Mouse (Mus musculus) left cerebral cortex, postnatal 25 days (tissue): Measurements from ENCODE around the gene Ston1. TPM values are rescaled to one million over a fixed set of nuclear protein-coding genes. Genes with fewer than 3 reads are reported as not detected.

ENCODE experiments used
- DNase-seq, 2 experiments: peaks; one replicate each; pipeline ENCODE4 v3.0.0; 2022; ENCODE audit warnings: low spot score in 2 of 2, mixed read lengths in 1 of 2
- intact Hi-C: fragments of 180-260 bp; cut with DNase I; formaldehyde crosslinking; loops from one replicate; pipeline ENCODE4 v1.15.1; 2025
- total RNA-seq, 2 experiments: library from RNA; stranded (reverse); gene quantifications; 2 replicates each; pipeline ENCODE4 v1.2.3; 2021

The Ston1 gene
- total RNA-seq, 2 experiments from 2014 or later = 5.0 to 7.6 TPM

DNA sequence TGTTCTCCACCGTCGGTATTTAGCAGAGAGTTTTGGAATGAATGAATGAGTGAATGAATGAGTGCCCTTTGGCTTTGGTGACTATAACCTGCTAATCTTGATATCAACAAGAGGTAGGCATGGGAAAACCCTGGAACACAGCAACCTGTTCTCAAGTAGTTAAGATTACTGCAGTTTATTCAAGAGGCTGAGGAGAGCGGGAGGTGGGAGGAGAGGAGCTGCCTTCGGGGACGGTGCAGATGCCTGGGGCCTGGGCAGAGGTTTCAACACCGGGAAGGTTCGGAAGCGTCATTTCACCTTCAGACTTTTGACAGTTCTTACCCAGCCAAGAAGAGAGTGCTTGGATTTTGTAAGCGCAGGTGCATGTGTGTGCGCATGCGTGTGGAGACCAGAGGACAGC, 14.5 kb upstream of the Ston1 start:
- intact Hi-C loops = no loop called here
- DNase-seq = no peak

- intact Hi-C loops = no loop called here
- no peak for DNase-seq
Measured at GRCm38 (mm10) chr17:88583411-88583810, 14.1 kb upstream of the Ston1 start.

DNA sequence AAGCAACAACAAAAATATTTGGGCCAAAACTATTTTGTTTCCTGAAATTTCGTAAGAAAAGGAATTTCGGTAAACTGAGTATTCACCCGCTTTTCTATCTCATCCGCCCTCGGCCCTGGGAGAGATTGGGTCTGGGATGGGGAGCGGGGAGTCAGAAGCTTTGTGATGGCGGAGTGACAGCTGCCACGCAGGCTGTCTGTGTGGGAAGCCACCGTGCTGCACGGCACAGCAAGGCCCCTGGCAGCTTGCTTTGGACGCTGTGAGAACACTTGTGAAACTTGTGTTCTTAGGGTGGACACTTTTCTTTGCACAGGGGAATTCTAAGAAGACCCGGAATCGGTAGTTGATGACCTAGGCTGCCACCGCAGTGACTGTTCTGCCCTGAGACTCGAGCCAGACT, 10.1 kb upstream of the Ston1 start:
- DNase-seq = no peak
- intact Hi-C loops = no loop called here

- intact Hi-C loops = no loop called here
- DNase-seq = no peak
Measured at GRCm38 (mm10) chr17:88588228-88588627, 9.3 kb upstream of the Ston1 start.

- intact Hi-C loops = no loop called here
Measured at GRCm38 (mm10) chr17:88590251-88590650, 7.2 kb upstream of the Ston1 start.

DNA sequence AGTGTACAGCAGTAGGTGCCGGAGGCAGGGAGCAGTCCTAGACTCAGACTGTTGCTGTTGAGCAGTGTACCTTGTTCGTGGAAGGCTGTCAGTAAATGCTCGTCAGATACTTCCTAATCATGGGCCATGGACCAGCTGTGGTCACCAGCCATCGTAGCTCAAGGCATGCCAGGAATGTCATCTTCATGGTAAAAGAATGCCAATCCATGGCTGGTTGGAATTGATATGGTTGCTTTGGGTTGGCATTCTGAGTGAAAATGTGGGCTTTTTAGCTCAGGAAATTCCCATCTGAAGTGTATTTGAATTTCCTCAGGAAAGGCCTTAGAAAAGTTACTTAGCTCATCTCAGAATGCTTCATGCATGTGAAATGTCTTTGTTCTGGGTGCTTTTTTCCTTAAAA, 2.4 kb upstream of the Ston1 start:
- intact Hi-C loops = no loop called here

More at GRCm38 (mm10) chr17:88590251-88590650, 7.2 kb upstream of the Ston1 start:
- no peak for DNase-seq

DNA sequence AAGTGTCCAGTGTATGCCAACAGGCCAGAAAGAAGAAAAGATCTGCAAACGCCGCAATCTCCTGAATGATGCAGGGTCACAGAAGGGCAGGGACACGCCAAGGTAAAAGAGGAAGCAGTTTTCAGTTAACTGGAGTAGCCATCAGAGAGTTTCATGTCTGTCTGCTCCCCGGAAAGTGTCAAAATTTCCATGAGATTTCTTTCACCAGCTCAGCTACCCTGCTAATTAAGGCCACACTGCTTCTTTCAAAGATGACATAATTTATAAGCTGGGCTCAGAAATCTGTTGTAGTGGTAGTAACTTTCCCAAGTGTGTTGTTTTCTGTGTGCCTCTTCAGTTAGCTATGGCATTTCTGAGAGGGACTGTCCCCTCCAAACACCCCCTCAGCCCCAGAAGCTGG, 1.4 kb upstream of the Ston1 start:
- intact Hi-C loops = loop anchor here (2.0 kb wide), 1 partner anchor 45 kb away; no protein-coding TSS in a partner anchor
- no peak for DNase-seq

More for the DNA sequence above, 2.4 kb upstream of the Ston1 start:
- no peak for DNase-seq

DNA sequence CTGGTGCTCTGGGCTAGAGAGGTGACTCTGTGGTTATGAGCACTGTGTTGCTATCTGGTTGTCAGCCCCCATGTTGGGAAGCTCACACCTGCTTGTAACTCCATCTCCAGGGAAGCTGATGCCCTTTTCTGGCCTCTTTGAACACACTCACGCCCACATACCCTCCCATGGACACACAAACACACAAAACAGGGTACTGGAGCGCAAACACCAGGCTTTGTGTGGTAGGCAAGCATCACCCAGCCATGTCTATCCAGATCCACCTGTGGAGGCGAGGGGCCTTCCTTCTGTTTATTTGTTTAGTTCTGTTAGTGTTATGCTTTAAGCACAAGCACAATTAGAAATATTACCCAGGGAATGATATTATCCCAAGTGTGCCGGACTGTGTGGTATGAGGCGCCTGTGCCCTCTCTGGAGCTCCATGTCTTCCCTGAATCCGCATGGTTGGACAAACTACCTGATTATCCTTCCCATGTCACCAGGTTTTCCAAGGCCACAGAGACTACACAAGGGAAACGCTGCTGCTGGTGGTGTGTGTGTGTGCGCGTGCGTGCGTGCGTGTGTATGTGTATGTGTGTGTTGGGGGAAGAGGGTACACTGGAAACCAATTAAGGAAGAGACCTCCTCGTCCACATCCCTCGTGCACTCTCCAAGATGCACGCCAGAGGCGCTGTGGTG, 801 bp upstream of the Ston1 start:
- intact Hi-C loops = loop anchor here (2.0 kb wide), 1 partner anchor 44 kb away; no protein-coding TSS in a partner anchor
- peak in 1 of 2 experiments; percentile 79 for DNase-seq

DNA sequence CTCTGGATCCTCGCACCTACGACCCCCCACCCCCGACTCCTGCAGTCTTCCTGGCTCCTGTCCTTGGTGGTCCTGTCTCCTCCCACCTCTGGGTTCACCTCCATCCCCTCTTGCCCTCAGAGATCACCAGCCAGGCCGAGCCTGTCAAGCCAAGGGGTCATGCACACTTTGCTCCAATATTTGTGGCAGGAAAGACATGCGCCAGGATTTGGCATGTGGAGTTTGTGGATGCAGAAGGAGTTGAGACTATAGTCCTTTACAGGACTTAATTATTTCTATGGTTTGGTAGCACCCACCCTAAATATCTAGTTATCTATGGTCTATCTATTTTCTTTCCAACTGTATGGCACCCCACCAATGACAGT, 554 bp downstream of the Ston1 start:
- intact Hi-C loops = loop anchor here (2.0 kb wide), 1 partner anchor 31 kb away; no protein-coding TSS in a partner anchor
- DNase-seq = no peak

GRCm38 (mm10) chr17:88598570-88599368, 1.3 kb downstream of the Ston1 start:
- no peak for DNase-seq
- intact Hi-C loops = loop anchor here (2.0 kb wide), 1 partner anchor 30 kb away; no protein-coding TSS in a partner anchor

GRCm38 (mm10) chr17:88600492-88601026, 3.1 kb downstream of the Ston1 start:
- no peak for DNase-seq
- intact Hi-C loops = no loop called here

- intact Hi-C loops = no loop called here
- DNase-seq = no peak
Measured at GRCm38 (mm10) chr17:88603943-88604342, 6.5 kb downstream of the Ston1 start.

DNA sequence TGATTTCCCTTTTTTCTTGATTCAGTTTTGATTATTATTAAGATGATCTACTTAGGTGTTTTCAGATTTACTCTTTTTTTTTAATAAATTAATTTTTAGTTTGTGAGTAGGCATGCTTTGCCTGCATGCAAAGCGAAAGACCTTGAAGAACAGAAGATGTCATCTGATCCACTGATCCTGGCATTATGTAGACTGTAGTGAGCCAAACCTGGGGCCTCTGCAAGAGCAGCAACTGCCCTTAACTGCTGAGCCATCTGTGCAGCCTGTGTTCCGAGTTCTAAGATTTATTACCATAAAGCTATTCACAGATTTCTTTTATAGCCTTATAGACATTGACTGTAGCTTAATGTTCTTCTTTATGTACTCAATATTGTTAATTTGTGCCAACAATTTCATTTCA, 8.6 kb downstream of the Ston1 start:
- intact Hi-C loops = no loop called here
- no peak for DNase-seq

GRCm38 (mm10) chr17:88609361-88609760, 11.9 kb downstream of the Ston1 start:
- no peak for DNase-seq
- intact Hi-C loops = no loop called here

GRCm38 (mm10) chr17:88611057-88611456, 13.6 kb downstream of the Ston1 start:
- no peak for DNase-seq
- intact Hi-C loops = no loop called here

- no peak for DNase-seq
- intact Hi-C loops = no loop called here
Measured at GRCm38 (mm10) chr17:88613172-88613571, 15.7 kb downstream of the Ston1 start.

GRCm38 (mm10) chr17:88613721-88614120, 16.2 kb downstream of the Ston1 start:
- no peak for DNase-seq
- intact Hi-C loops = no loop called here

DNA sequence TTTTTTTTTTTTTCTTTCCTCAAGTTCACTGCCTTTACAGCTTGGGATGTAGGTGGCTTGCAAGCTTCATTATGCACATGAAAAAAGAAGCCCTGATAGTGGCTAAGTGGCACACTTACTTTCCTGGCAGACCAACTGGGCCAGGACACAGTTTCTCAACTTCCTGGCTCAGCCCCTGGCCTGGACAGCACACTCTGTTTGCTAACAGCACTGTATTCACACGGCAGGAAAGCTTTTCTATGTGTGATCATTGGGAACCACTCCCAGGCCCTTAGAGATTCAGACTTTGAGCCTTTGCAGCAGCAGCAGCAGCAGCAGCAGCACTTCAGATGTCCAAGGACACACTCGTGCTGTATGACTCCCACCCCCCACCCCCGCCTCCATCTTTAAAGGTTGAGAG, 16.8 kb downstream of the Ston1 start:
- intact Hi-C loops = no loop called here

DNA sequence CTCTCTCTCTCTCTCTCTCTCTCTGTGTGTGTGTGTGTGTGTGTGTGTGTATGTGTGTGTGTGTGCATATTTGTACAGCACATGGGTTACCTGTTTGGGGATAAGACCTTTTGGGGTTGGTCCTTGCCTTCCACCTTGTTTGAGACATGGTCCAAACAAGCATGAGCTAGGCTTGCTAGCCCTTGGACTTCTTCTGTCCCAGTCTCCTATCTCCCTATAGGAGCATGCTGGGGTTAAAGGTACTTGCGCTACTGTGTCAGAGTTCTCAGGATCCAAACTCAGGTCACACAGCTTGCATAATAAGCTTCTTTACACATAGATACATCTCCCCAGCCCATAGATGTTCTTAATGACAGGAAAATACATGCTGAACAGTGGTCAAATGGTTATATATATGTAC, 17.2 kb downstream of the Ston1 start:
- DNase-seq = no peak

More for the DNA sequence above, 16.8 kb downstream of the Ston1 start:
- DNase-seq = no peak

GRCm38 (mm10) chr17:88615492-88616155, 18.1 kb downstream of the Ston1 start:
- no peak for DNase-seq
- intact Hi-C loops = no loop called here

More for the DNA sequence above, 17.2 kb downstream of the Ston1 start:
- intact Hi-C loops = no loop called here
